Mouse (Mus musculus) thymus, postnatal 4 days (tissue): Measurements from ENCODE around the gene Spr.
"Not testable (repeated sequence)": the region's sequence is repeated elsewhere in the genome, so short reads cannot be mapped to it uniquely, and the experiment has no call there.

ENCODE experiments used
- DNase-seq: peaks from one replicate; pipeline ENCODE4 v3.0.0; 2021

The Spr gene

GRCm38 (mm10) chr6:85137217-85138035 lies at the start of gene Spr:
TSS of gene Spr (minus strand) at chr6:85137766.
- DNase-seq = peak; percentile 92

GRCm38 (mm10) chr6:85186744-85187059 lies 49.1 kb upstream of the Spr start:
- DNase-seq = no peak

- DNase-seq = no peak
These were observed 48.6 kb upstream of the Spr start for GRCm38 (mm10) chr6:85186033-85186743.

GRCm38 (mm10) chr6:85183951-85184350 lies 46.4 kb upstream of the Spr start:
- no peak for DNase-seq

GRCm38 (mm10) chr6:85180036-85180435 lies 42.5 kb upstream of the Spr start:
- no peak for DNase-seq

- DNase-seq = no peak
These were observed 42.0 kb upstream of the Spr start for GRCm38 (mm10) chr6:85179569-85179968.

- no peak for DNase-seq
These were observed 27.9 kb upstream of the Spr start for GRCm38 (mm10) chr6:85165440-85165921.

- DNase-seq = peak; percentile 86
These were observed 22.8 kb upstream of the Spr start for GRCm38 (mm10) chr6:85160201-85160923.

GRCm38 (mm10) chr6:85159092-85159760 lies 21.7 kb upstream of the Spr start:
- DNase-seq = peak; percentile 74

- DNase-seq = not testable (repeated sequence)
These were observed 20.7 kb upstream of the Spr start for GRCm38 (mm10) chr6:85158040-85158804.

GRCm38 (mm10) chr6:85156551-85156950 lies 19.0 kb upstream of the Spr start:
- not testable (repeated sequence) for DNase-seq

GRCm38 (mm10) chr6:85154861-85155528 lies 17.4 kb upstream of the Spr start:
- DNase-seq = peak; percentile 65

GRCm38 (mm10) chr6:85153970-85154540 lies 16.5 kb upstream of the Spr start:
- DNase-seq = peak; percentile 84

GRCm38 (mm10) chr6:85150386-85150785 lies 12.8 kb upstream of the Spr start:
- DNase-seq = no peak

GRCm38 (mm10) chr6:85147636-85148035 lies 10.1 kb upstream of the Spr start:
- DNase-seq = no peak

- no peak for DNase-seq
These were observed 6.9 kb upstream of the Spr start for GRCm38 (mm10) chr6:85144466-85144865.

- peak; percentile 72 for DNase-seq
These were observed 3.4 kb upstream of the Spr start for GRCm38 (mm10) chr6:85141013-85141412.

- no peak for DNase-seq
These were observed 2.0 kb upstream of the Spr start for GRCm38 (mm10) chr6:85139534-85139933.

GRCm38 (mm10) chr6:85136784-85137183 lies 782 bp downstream of the Spr start:
- DNase-seq = not testable (repeated sequence)

- peak; percentile 79 for DNase-seq
These were observed 4.8 kb downstream of the Spr start for GRCm38 (mm10) chr6:85132794-85133193.

- not testable (repeated sequence) for DNase-seq
These were observed 5.3 kb downstream of the Spr start for GRCm38 (mm10) chr6:85132237-85132636.
